Mouse (Mus musculus): ENCODE measurements at regions not wholly inside any gene's neighbourhood (a gene's known extent, or its start where the extent isn't known, plus 50 kb on each side); places are given as distances from the start of the nearest gene placed in this dataset.

DNA sequence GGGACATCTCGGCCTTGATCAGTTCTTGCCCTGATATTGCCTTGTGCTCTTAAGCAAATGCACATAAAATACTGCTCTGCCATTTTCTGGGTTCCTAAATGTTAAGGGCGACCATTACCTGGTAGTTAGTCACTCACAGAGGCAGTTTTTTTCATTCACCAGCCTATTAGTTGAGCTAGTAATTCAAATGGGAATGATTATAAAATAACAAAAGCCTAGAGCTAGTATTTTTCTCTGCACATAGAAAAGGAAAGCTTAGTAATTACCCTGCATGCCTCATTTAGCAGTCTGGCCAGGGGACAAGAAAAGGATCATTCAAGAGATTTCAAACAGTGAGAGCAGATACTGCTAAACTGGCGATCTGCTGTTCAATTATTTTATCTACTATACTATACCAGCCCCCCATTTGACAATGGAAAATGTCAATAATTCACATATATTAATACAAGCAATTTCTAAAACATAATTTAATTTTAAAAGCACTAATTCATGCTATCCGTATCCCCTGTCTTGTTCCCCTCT, 645.1 kb downstream of the Pdha2 start:
- no peak for DNase-seq (ENCODE audit: low spot score in 2 of 2)

DNA sequence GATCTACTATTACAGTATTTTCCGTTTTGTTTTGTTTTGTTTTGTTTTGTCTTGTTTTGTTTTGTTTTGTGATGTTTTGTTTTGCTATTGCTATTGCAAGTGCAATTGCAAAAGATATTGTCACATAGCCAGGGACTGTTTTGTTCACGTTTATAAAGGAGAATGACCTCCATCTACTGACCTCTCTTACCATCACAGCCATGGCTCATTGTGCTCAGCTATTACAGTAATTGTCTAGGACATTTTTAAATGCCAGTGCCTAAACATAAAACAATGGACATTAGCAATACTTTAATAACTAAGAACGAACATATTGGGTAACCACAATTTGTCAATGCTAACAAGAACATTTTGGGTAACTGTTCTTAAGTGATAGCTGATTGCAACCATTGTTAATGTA, 657.4 kb downstream of the Pdha2 start:
- no peak for DNase-seq (ENCODE audit: low spot score in 2 of 2)

DNA sequence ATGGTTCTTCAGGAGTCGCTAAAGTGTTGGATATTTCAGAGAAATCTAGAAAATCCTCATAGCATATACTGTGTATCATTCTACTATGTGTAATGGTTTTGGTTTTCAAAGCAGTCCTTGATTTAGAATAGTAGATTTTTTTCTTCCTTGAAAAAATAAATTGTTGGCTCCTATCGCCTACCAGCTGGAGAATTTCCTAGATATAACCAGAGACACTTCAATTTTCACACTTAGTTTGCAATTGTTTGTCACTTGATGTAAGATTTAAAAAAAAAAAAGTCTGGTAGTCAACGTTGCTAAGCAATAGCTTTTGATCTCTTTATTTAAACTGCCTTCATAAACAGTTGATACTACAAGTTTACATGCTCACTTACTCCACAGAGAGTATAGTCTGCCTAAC, 663.7 kb downstream of the Pdha2 start:
- peak in 1 of 2 experiments; percentile 3 for DNase-seq (ENCODE audit: low spot score in 2 of 2)

DNA sequence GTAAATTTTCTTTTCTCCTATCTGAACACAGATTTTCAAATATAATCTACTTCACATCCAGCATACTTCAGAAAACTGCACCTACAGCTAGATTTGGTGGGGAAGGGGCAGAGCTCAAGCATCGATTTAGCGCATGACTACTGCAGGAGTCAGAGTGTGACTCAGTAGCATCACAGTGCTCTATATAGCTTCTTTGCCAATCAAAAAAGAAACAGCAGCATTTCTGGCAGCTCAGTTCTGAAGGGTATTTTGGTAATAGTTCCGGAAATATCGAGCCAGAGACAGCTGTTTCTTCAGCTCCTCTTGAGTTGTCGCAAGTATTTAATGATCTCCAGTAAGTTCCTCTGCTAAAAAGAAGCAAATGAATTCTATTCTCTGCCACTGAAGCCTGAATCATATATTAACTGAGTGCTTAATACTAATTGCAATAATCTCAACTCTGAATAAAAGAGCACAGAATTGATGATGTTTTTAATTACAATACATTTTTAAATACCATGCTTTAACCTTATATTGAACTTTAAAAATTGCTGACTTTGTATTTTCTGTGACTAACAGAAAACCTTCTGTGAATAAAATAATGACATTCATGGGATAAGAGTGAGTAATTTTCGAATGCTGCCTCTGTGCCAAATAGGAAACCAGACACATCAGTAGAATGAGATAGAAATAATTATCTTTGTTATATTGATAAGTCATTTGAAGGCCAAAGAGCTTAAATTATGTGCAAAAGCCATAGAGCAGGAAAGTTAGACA, 680.2 kb downstream of the Pdha2 start:
- DNase-seq (ENCODE audit: low spot score in 2 of 2): peak in 1 of 2 experiments; percentile 7

DNA sequence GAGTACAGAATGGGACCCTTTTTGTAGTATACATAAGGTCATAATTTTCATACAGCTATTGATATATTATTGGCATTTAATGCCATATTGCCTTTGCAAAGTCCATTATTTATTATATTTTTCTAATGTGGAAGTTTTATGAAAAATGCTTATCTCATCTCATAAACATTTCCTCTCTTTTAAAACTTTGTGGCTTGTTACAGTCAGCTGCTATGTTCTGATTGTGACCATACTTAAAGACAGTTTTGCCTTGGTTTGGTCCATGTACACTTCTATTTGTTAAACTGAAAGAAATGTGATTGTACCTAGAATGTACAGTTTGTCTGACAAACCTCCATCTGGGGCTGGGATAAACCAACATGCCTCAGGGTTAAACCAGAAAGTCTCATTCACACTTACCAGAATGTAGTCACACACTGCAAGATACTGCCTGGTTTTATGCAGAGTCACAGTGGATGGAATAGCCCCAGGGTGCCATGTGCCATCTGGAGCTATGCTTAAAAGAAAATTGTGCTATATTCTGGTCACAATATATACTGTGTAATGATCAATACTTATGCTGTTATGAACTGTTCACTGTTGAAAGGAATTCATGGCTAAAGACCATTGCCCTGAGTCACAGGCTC, 690.4 kb downstream of the Pdha2 start:
- no peak for DNase-seq (ENCODE audit: low spot score in 2 of 2)

DNA sequence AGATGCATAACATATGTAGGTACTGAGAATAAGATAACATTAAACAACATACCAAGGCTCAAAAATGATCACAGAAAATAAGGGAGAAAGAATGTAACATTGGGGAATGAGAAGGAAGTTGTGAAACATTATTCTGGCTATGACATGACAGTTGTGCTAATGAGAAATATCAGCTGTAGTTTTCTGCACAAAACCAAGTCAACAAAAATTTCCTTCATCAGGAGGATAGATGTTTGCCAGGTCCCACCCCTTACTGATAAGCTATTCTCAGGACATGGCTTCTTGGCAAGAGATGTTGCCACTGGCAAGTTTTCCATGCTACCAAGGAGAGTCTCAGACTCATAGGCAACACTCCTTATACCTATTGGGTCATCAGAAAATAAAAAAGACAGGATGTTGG, 701.3 kb downstream of the Pdha2 start:
- no peak for DNase-seq (ENCODE audit: low spot score in 2 of 2)

DNA sequence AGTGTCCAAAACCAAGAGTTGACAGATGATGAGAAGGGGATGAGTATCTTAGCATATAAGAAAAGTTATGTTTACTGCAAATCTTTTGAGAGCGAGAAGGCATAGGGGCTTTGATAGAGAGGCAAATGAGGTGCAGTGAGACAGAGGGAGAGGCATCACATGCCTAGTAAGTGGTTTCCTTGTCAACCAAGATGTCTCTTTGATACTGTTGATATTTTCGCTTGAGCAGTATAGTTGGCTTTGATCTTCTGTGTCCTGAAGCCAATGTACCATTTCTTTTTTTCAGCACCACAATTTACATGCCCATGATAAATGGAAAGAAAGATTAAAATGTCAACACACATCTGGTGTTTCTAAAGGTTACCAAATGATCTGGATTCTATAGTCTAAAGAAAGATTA, 702.1 kb downstream of the Pdha2 start:
- no peak for DNase-seq (ENCODE audit: low spot score in 2 of 2)

DNA sequence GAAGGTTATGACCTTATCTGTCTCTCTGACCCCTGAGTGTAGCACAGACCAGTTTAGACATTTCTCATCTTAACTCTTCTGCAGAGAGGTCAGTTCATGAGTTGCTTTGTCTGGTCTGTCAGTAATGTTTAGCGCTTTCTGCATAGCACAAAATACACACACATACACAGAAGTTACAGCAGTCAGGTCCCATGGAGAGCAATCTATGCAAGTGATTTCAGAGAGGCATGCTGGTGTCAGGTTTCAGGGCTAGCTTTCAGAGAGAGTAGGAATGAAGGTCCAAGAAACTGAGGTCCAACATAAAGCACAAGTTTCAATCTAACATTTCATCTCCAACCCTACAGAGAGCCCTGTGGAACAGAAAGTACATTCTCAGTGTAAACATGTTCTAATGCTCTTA, 718.0 kb downstream of the Pdha2 start:
- no peak for DNase-seq (ENCODE audit: low spot score in 2 of 2)

DNA sequence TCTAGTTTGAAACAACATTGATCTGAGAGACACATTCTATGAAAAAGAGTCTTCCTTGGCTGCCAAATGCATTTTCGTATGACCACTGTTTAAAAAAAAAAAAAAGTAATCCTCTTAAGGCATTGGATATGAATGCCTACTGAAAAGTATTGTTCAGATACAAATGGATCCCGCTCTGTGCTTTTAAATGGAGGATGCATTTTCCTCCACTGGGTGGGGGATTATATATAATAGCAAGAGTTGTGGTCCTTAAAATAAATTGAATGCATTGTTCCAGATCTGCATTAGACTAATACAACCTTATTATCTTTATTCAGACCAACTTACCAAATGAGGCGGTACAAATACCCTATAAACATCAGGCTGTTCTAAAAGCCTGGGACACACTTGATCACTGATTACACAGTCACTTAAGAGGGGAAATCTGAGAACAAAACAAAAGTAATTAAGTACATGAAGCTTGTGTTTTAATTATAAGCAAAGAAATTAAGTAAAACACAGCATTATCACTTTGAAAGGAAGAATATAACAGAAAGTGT, 734.4 kb downstream of the Pdha2 start:
- DNase-seq (ENCODE audit: low spot score in 2 of 2): no peak

DNA sequence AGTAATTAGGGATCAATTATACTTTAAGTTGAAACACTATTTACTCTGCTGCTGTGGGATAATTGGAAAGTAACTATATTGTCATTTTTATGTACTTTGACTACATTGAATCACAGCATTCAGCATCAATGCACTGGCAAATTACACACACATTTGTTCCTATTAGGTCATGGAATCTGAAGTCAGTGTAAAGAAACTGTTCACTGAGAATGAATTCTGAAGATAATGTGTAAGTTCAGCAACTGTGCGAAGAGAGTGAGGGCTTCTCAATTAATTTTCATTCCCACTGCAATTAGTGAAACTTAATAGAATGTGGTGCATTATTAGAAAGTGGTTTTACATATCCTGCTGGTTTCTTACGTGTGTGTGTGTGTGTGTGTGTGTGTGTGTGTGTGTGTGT, 735.6 kb downstream of the Pdha2 start:
- DNase-seq (ENCODE audit: low spot score in 2 of 2): no peak

DNA sequence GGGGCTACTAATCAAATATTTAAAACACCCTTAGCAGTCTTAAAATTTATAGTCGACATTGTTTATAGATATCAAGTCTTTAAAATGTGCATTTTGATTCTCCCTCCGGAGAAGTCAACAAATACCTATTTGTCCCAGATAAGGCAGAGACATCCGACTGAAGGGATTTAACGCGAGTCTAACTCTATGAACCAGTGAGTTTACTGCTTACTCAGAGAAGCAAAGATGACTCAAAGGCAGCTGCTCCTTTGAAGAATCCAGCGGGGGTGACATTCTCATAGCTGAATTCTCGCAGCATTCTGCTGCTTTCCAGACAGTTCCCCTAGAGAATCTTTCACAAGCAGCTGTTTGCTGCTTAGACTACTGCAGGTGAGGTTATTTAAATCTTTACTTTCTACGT, 759.6 kb downstream of the Pdha2 start:
- peak in 1 of 2 experiments; percentile 9 for DNase-seq (ENCODE audit: low spot score in 2 of 2)

DNA sequence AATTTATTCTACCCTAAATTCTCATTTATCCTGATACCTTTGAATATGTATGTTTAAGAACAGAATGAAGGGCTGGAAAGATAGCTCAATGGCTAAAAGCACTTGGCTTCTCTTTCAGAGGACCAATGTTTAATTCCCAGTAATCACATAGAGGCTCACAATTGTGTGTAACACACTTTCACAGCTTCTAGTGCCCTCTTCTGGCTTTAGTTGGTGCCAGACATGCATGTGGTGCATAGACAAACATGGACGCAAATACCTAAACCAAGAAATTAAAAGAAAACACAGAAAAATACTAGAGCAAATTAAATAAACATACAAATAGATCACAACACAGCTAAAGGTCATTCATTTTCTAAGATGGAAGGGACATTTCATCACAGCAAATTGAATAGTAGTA, 761.0 kb downstream of the Pdha2 start:
- no peak for DNase-seq (ENCODE audit: low spot score in 2 of 2)

DNA sequence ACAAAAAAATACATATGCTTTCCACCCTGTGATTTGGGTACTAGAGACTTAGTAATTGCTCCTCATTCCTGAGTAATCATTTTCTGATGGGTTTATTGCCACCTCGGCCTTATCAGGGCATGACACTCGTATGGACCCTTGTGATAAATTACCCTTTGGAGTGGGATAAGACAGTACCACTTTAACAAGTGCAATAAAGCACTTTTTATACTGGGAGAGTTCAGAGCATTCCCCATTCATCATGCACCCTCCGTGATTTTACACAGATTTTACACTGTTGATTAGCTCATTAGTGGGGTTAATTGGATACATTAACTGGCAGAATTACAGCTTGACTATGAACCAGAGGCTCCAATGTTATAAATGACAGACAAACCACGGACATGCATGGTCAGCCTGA, 802.9 kb downstream of the Pdha2 start:
- DNase-seq (ENCODE audit: low spot score in 2 of 2): no peak
